ENCODE assay signal across 16 mouse cellular contexts in genomic region chr9:59199495-59200196, GRCm38 (mm10).
A peak's percentile ranks its signal among the peaks of the same experiment; 100 is the strongest.
DNase-seq lines count a peak whose midpoint lies in the region; ATAC-seq and TF ChIP-seq lines count a peak whose summit lies in the region.
"Had no signal": no experiment of that assay in that cellular context is flagged by ENCODE, and none has a peak within 500 bp of the region (broad histone marks: within the 10 kb centered on the region; RNA-seq: fewer than 3 reads in every experiment).

No protein-coding gene starts in this region.

- no peaks in the 10 kb centered on the region for H3K27me3 ChIP-seq in kidney, embryonic 15.5 days
- H3K27me3 ChIP-seq in MEL (ENCODE audit: control insufficient read depth in 1 of 2, insufficient read depth in 2 of 2, low read length in 2 of 2), result peaks cover 0 to 2% of the 10 kb centered on the region in 2 experiments; a peak in 1 of 4 replicates
- no peaks in the 10 kb centered on the region for H3K27me3 ChIP-seq in embryonic facial prominence, embryonic 15.5 days
- H3K27me3 ChIP-seq in liver, embryonic 12.5 days (replicated peaks), result 0 out of 2 replicates have a peak, but pooled peaks cover 4% of the 10 kb centered on the region
- H3K27me3 ChIP-seq: midbrain, embryonic 15.5 days had no signal

- H3K4me1 ChIP-seq in kidney, embryonic 15.5 days, result peaks cover 8% of the 10 kb centered on the region; the same call in 1 of the 2 replicates
- H3K4me1 ChIP-seq in MEL (ENCODE audit: control insufficient read depth in 1 of 2, insufficient read depth in 2 of 2, low read length in 2 of 2), result peaks cover 0 to 5% of the 10 kb centered on the region in 2 experiments; a peak in 2 of 4 replicates
- peaks cover 35% of the 10 kb centered on the region for H3K4me1 ChIP-seq in embryonic facial prominence, embryonic 15.5 days
- H3K4me1 ChIP-seq in liver, embryonic 12.5 days, result no peaks in the 10 kb centered on the region
- H3K4me1 ChIP-seq: midbrain, embryonic 15.5 days had no signal

- TF ChIP-seq CTCF in MEL (IDR thresholded peaks at IDR 0.05 in 2 of 3, conservative IDR thresholded peaks at IDR 0.05 in 1 of 3; ENCODE audit: control insufficient read depth in 1 of 3, insufficient read depth in 1 of 3, low read depth in 2 of 3, low read length in 3 of 3, poor library complexity in 1 of 3, severe bottlenecking in 1 of 3), result no peak

- no peak overlapping the region for H3K9ac ChIP-seq in kidney, embryonic 15.5 days
- no peak overlapping the region for H3K9ac ChIP-seq in MEL (ENCODE audit: control insufficient read depth, low read depth, low read length, poor library complexity, severe bottlenecking)
- no peak overlapping the region for H3K9ac ChIP-seq in embryonic facial prominence, embryonic 15.5 days
- H3K9ac ChIP-seq in liver, embryonic 12.5 days, result no peak overlapping the region
- H3K9ac ChIP-seq: midbrain, embryonic 15.5 days had no signal

- H3K79me2 ChIP-seq in MEL (ENCODE audit: control insufficient read depth, insufficient read depth, low read length, poor library complexity), result no peaks in the 10 kb centered on the region

- 53% methylated on average over 19 of the region's 19 CpGs for WGBS in kidney, embryonic 15.5 days
- 39% methylated on average over 19 of the region's 19 CpGs for WGBS in embryonic facial prominence, embryonic 15.5 days
- WGBS in liver, embryonic 12.5 days (ENCODE audit: insufficient replicate concordance), result 57% methylated on average over 19 of the region's 19 CpGs

- ATAC-seq in kidney, embryonic 15.5 days (replicated peaks; ENCODE audit: low FRiP score), result no peak
- no peak for ATAC-seq in embryonic facial prominence, embryonic 15.5 days (ENCODE audit: insufficient number of reproducible peaks, low FRiP score, low TSS enrichment, low read depth)
- ATAC-seq in liver, embryonic 12.5 days, result no peak
- ATAC-seq: midbrain, embryonic 15.5 days had no signal

- no peak for TF ChIP-seq RAD21 in MEL (IDR thresholded peaks at IDR 0.05; ENCODE audit: low read depth, low read length)

- no peak for TF ChIP-seq POLR2A in MEL (IDR thresholded peaks at IDR 0.05; ENCODE audit: control insufficient read depth in 1 of 2, insufficient read depth in 1 of 2, low read depth in 1 of 2, low read length in 2 of 2, poor library complexity in 1 of 2)

- H3K27ac ChIP-seq in kidney, embryonic 15.5 days, result 0 out of 2 replicates have a peak overlapping the region, but pooled peaks have one; percentile 18
- no peak overlapping the region for H3K27ac ChIP-seq in MEL (ENCODE audit: control insufficient read depth, low read depth, low read length)
- peak overlapping the region; percentile 58; the same call in 1 of the 2 replicates for H3K27ac ChIP-seq in embryonic facial prominence, embryonic 15.5 days (replicated peaks)
- no peak overlapping the region for H3K27ac ChIP-seq in liver, embryonic 12.5 days
- H3K27ac ChIP-seq: macrophage; midbrain, embryonic 15.5 days had no signal

- H3K4me2 ChIP-seq in kidney, embryonic 15.5 days, result peak overlapping the region; percentile 23; the same call in 1 of the 2 replicates
- peak overlapping the region; percentile 17 for H3K4me2 ChIP-seq in embryonic facial prominence, embryonic 15.5 days (replicated peaks)
- H3K4me2 ChIP-seq in liver, embryonic 12.5 days, result no peak overlapping the region
- H3K4me2 ChIP-seq: midbrain, embryonic 15.5 days had no signal

- no peak for DNase-seq in kidney, adult 9 months
- DNase-seq in A20 (ENCODE audit: low read depth, low spot score) (peak; percentile 25), MEL (ENCODE audit: low read depth, low spot score) (peak; percentile 34)
- no peak for DNase-seq in embryo, embryonic 11 days
- DNase-seq: adrenal gland, postnatal 36 days; cerebellum, adult 9-10 months; heart, adult 11 months; heart, postnatal 14 days; kidney, postnatal 36 days; liver; right cerebral cortex, postnatal 14 days had no signal

- H3K36me3 ChIP-seq in kidney, embryonic 15.5 days, result no peaks in the 10 kb centered on the region
- peaks cover 0 to 3% of the 10 kb centered on the region in 2 experiments; a peak in 2 of 4 replicates for H3K36me3 ChIP-seq in MEL (ENCODE audit: control insufficient read depth in 1 of 2, insufficient read depth in 2 of 2, low read length in 2 of 2)
- no peaks in the 10 kb centered on the region for H3K36me3 ChIP-seq in embryonic facial prominence, embryonic 15.5 days
- no peaks in the 10 kb centered on the region for H3K36me3 ChIP-seq in liver, embryonic 12.5 days
- H3K36me3 ChIP-seq: midbrain, embryonic 15.5 days had no signal

- no peak for TF ChIP-seq EP300 in MEL (IDR thresholded peaks at IDR 0.05; ENCODE audit: low read depth in 1 of 2, low read length in 2 of 2)

- H3K9me3 ChIP-seq in kidney, embryonic 15.5 days (replicated peaks), result no peaks in the 10 kb centered on the region
- no peaks in the 10 kb centered on the region for H3K9me3 ChIP-seq in MEL (replicated peaks; ENCODE audit: insufficient read depth, low read length)
- no peaks in the 10 kb centered on the region for H3K9me3 ChIP-seq in embryonic facial prominence, embryonic 15.5 days (replicated peaks)
- no peaks in the 10 kb centered on the region for H3K9me3 ChIP-seq in liver, embryonic 12.5 days (replicated peaks)
- H3K9me3 ChIP-seq: midbrain, embryonic 15.5 days had no signal

- H3K4me3 ChIP-seq in kidney, embryonic 15.5 days (replicated peaks), result no peak overlapping the region
- no peak overlapping the region for H3K4me3 ChIP-seq in MEL (ENCODE audit: control insufficient read depth in 1 of 2, insufficient read depth in 1 of 2, low read depth in 2 of 2, low read length in 2 of 2)
- peak overlapping the region; percentile 6; the same call in 1 of the 2 replicates for H3K4me3 ChIP-seq in embryonic facial prominence, embryonic 15.5 days (replicated peaks)
- no peak overlapping the region for H3K4me3 ChIP-seq in liver, embryonic 12.5 days
- H3K4me3 ChIP-seq: midbrain, embryonic 15.5 days had no signal

TF ChIP-seq in MEL, 35 proteins besides CTCF, POLR2A, EP300 and RAD21:
- TF ChIP-seq MAX (IDR thresholded peaks at IDR 0.05; ENCODE audit: low read length) (peak; percentile 77), MEF2A (IDR thresholded peaks at IDR 0.05; ENCODE audit: extremely low read depth, insufficient replicate concordance, low read depth, low read length, poor library complexity, severe bottlenecking) (no peak), USF1 (IDR thresholded peaks at IDR 0.05; ENCODE audit: low read depth, low read length) (peak; percentile 87), USF2 (IDR thresholded peaks at IDR 0.05; ENCODE audit: borderline replicate concordance in 1 of 2, insufficient read depth in 1 of 2, low read depth in 1 of 2, low read length in 2 of 2) (peak in 1 of 2 experiments; percentile 57; a peak in 1 of 4 replicates), POLR2AphosphoS5 (IDR thresholded peaks at IDR 0.05; ENCODE audit: borderline replicate concordance, low read depth, low read length) (no peak)

Comparison
In these comparisons a context has a peak if more than half of its experiments do, and no peak if none do; other contexts are left out.
1. H3K27ac ChIP-seq: peak in kidney, embryonic 15.5 days (single experiment) and embryonic facial prominence, embryonic 15.5 days (single experiment); none in MEL (single experiment) and liver, embryonic 12.5 days (single experiment).
2. DNase-seq: peak in A20 (single experiment) and MEL (single experiment); none in kidney, adult 9 months (single experiment) and embryo, embryonic 11 days (single experiment).